Mouse (Mus musculus) B cell, adult (primary cell): ENCODE results near the gene Eri3. TPM values are rescaled to one million over a fixed set of nuclear protein-coding genes. Genes with fewer than 3 reads are reported as not detected.

ENCODE experiments used
- total RNA-seq: library from RNA; stranded (reverse); gene quantifications from 4 replicates; pipeline ENCODE4 v1.2.4, GENCODE M21; 2023; ENCODE audit not compliant: inconsistent age

Gene Eri3
- 49.4 to 54.1 TPM (median 53.1 TPM) in 4 replicates for total RNA-seq

GRCm38 (mm10) chr4:117550140-117550851, at the start of gene Eri3:
Eri3 (plus strand) TSS chr4:117550365.

GRCm38 (mm10) chr4:117681931-117682461, 131.8 kb downstream of the Eri3 start, which contains the start of gene Dmap1:
Dmap1 (minus strand) TSS chr4:117682273.

Other genes starting within 250 kb of the Eri3 start
- 163 to 177 TPM (median 173 TPM) in 4 replicates for gene Rnf220, start 53.3 kb upstream of the Eri3 start, total RNA-seq
- gene Dmap1, start 131.9 kb downstream of the Eri3 start, total RNA-seq = 27.9 to 34.2 TPM (median 30.9 TPM) in 4 replicates
- gene Gm12845, start 174.0 kb downstream of the Eri3 start, total RNA-seq = not detected in 4 replicates
- gene Klf17, start 215.3 kb downstream of the Eri3 start, total RNA-seq = not detected in 4 replicates